Mouse (Mus musculus) cerebellum, adult 2 months (tissue): ENCODE measurements at regions not wholly inside any gene's neighbourhood (a gene's known extent, or its start where the extent isn't known, plus 50 kb on each side); places are given as distances from the start of the nearest gene placed in this dataset.

Experiments used
- CTCF ChIP-seq: fragments of 200-500 bp; IDR thresholded peaks from 2 replicates; pipeline ENCODE4 v1.5.1; 2011; ENCODE audit warnings: low read depth, mild to moderate bottlenecking, control low read depth, low read length, moderate library complexity, borderline replicate concordance; ENCODE audit not compliant: insufficient read depth
- POLR2A ChIP-seq: fragments of 200-500 bp; IDR thresholded peaks from 2 replicates; pipeline ENCODE4 v1.6.1; 2011; ENCODE audit warnings: low read length, control low read depth, borderline replicate concordance; ENCODE audit not compliant: insufficient read depth

DNA sequence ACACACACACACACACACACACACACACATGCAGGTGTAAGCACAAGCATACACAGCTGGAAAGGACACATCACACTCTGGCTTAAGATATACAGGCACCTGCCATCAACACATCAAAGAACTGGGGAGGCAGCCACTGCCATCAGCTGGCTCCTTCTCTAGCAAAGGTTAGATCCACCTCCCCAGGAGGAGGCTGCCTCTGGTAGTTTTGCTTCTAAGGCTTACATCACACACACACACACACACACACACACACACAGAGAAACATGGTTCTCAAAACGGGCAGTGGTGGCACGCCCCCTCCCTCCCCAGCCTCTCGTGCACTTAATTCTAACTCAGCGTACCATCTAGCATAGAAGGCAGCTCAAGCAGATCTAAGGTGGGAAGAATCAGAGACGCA, 126.9 kb upstream of the Zdhhc25 start:
- TF ChIP-seq CTCF (no peak), POLR2A (no peak)
